Mouse (Mus musculus) layer of hippocampus, postnatal 10 days (tissue): ENCODE results near the gene Tor1aip2. TPM values are rescaled to one million over a fixed set of nuclear protein-coding genes. Genes with fewer than 3 reads are reported as not detected.
A peak's percentile ranks its signal among the peaks of the same experiment; 100 is the strongest.

Experiments used
- DNase-seq, 2 experiments: peaks; one replicate each; pipeline ENCODE4 v3.0.0; 2021; ENCODE audit warnings: low spot score in 2 of 2
- long read RNA-seq: library from polyadenylated mRNA; stranded (forward); transcript quantifications from one replicate; pipeline ENCODE4 v2.0.0, GENCODE M21; 2023
- total RNA-seq, 2 experiments: library from RNA; stranded (reverse); gene quantifications; 2 replicates each; pipeline ENCODE4 v1.2.3; 2021

The Tor1aip2 gene
- total RNA-seq = 10 to 100 TPM; 57.8 to 59.5 TPM
- long read RNA-seq, transcript Tor1aip2-202 (2 exons, 2,529 nt) = major isoform, 8 of 30 reads
- long read RNA-seq, transcript Tor1aip2-203 (3 exons, 2,589 nt) = minor isoform, 5 of 30 reads
- long read RNA-seq, partial matches to known transcripts = 0 of 30 reads
- long read RNA-seq, other reads (novel, unspliced or antisense) = 16 of 30 reads

DNA sequence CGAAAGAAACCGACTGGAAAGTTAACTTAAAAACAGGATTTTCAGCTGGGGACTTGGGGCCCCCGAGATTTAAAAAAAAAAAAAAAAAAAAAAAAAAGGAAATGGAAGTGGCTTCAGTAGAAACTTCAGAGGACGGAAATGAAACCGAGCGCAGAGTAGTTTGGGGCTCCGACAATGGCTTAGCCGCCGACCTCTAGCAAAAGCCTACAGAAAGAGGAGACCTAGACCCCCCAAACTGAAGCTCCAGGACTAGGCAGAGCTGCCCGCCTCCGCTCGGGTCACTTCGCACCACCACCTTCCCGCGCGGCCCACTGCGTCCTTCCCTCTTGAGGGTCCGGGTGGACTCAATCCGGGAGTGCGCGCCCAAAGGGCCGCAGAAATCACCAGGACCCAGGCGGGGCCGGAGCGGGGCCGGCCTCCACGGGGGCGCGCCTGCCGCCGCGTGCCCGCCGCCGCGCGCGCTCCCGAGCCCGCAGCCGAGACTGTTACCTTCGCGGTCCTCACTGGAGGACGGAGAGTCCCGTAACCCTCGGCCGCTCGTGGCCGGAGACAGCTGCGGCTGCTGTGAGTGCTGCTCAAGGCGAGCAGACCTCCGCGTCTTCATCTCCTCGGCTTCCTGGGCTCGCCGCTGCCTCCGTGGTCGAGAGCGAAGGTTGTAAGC lies at the start of gene Tor1aip2:
Gene Tor1aip2, plus strand, starts transcription at position 135 of the 661 bp plus-strand sequence.
- peak in 1 of 2 experiments; percentile 74 for DNase-seq

DNA sequence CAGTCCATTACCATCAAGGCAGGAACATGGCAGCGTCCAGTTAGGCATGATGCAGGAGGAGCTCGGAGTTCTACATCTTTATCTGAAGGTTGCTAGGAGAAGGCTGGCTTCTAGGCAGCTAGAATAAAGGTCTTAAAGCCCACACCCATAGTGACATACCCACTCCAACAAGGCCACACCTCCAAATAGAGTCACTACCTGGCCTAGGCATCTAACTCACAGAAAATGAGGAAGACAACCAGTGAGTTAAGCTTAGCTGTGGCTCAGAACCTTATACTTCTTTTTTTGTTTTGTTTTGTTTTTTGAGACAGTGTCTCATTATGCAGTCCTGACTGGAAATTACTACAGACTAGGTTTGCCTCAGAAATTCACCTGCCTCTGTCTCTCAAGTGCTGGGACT lies 47.6 kb upstream of the Tor1aip2 start:
- DNase-seq = no peak

DNA sequence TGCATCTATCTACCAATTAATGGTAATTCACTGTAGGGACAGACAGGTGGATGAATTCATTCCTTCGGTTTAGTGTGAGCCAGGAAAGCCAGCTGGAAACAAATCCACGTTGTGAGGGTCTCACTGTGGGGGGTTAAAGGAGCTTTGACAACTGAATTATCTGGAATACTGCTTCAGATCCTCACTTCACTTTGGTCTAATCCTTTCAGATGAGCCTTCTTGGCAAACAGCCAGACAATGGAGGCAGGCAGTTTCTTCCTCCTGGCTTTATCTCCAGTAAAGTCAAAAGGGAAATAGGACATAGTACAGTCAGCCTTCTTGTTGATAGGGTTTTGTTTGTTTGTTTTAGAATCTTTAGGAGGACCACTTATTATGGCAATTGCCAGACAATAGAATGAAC lies 45.8 kb upstream of the Tor1aip2 start:
- no peak for DNase-seq

DNA sequence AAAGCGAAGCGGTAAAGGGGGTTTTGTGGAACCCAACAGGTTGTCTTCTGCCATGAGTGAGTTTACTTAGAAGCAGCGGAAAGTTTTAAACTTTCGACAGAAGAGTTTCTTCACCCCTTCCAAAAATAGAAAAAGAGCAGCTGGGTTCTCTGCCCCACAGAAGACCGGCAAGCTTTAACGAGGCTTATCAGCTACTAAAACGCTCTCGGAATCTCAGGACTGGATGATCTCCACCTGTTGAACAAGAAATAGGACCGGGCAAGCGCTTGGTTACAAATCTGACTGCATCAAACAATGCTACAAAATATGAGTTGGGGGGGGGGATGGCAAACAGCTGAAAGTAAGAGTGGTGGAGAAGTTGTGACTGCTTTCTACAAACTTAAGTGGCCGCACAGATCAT lies 44.8 kb upstream of the Tor1aip2 start:
- no peak for DNase-seq

DNA sequence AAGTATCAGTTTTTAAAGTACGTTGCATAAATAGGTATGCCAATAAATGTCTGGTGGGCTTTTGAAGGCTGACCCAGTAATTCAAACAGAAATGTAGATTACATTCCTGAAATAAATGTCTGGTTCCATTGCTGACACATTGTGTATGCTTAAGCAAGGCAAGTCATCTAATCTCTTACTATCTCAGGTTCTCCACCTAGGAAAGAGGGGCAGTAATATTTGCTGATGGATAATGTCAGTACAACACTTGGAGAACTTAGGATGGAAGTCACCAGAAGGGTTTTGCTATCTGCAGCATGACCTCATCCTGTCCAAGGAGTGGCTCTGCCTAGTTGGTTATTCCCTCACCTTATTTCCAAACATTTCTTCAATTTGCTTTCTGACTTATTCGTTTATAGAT lies 40.7 kb upstream of the Tor1aip2 start:
- DNase-seq = no peak

DNA sequence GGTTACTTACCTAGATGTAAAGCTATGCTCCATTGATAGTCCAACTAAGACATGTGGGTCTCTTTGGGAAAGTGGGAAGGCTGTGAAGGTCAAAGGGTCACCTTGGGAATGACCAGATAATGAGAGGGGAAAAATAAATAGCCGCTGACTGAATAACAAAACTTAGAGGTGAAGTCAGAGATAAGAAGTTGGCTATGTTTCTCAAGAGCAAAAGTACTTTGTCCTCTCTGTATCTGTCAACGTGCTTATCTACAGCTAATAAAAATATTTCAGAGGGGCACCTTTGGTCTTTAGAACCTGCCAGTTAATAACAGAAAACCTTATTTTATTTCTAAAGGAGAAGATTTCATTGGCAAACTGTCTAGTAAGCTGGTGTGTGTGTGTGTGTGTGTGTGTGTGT lies 39.6 kb upstream of the Tor1aip2 start:
- no peak for DNase-seq

DNA sequence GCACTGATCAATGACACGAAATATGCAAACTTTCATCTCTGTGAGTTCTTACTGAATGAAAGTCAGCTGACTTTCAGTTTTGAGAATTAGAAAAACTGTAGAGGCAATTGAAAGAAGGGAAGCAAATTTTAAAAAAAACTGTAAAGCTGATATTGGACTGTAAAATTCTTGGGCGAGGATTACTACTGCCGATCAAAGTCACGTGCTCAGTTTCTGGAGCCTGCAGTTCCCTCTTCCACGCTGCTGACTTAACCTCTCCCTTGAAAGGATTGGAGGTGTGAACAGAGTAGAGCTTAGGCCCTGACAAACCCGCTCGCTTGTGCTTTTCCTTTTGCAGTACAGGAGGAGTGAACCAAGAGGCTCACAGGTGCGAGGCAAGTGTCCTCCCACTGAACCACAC lies 32.8 kb upstream of the Tor1aip2 start:
- DNase-seq = no peak

DNA sequence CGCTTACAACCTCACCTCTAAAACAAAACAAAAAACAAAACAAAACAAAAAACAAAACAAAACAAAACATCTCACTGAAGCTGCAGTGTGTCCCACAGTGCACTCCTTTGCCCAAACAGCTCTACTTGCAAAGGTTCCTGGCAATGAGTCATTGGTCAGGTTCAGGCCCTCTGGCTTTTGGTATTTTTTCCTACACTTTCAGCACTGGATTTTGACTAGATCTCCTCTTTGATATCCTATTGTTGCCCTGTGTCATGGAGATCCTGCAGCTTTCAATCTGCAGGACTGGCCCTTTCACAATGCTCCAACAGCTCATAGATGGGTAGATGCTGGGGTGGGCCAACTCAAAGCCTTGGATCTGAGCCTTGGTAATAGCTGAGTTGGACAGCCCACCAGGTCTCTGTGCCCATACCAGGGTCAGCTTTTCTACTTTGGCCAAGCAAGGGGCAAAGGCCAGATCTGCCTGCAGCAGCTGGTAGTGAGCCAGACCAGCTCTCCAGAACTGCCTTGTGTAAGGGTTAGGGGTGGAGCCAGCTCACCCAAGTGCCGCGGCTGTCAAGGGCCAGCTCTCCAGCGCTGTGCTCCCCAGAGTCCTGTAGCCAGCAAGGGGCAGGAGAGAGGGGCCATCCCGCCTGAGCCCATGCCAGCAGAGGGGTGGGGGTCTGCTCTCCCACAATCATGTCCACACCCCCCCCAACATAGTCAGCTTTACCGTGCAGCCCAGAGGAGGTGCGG lies 31.8 kb upstream of the Tor1aip2 start:
- DNase-seq = peak; percentile 6 to 18

DNA sequence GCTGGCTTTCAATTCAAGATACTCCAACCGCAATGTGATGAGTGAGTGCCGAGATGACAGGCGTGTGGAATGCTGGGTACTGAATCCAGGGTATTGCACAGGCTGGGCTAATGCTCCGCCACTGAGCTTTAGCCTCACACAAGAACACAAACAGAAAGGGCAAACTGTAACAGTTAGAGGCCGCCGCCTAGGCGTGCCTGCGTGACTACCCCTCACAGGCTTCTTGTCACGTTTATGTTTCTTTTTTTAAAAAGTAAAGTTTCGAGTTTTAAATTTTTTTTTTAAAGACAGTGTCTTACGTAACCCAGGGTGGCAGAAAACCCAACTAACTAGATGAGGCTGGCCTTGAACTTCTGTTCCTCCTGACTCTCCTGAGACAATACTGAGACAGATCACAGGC lies 29.3 kb upstream of the Tor1aip2 start:
- DNase-seq = no peak

DNA sequence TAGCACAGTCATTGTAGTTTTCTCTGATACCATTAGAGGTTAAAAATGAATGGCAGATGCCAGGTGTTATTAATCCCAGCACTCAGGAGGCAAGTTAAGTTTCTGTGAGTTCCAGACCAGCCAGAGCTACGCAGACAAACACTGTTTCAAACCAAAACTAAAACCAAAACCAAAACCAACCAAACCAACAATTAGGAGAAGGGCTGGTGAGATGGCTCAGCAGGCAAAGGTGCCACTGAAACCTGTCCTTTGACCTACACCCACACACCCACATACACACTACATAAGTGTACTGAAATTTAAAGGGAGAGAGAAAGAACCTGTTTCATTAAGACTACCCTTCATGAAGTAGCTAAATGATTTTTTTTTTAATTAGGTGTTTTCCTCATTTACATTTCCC lies 26.2 kb upstream of the Tor1aip2 start:
- DNase-seq = no peak

DNA sequence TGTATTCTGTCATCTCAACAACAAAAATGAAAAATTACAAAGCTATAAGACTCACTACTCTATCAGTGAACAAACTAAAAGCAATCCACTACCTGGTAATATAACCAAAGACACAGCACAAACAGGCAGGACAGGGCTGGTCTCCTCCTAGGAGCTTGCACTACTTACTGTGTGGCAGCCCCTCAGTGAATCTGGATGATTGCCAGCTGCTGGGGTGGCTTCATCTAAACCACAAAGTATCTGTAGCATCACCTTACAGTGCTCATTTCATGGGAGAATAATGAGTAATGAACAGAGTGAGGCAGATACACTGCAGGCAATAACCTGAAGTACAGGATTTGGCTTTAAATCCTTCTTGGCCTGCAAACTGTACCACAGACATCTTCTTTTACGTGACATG lies 15.4 kb upstream of the Tor1aip2 start:
- DNase-seq = no peak

DNA sequence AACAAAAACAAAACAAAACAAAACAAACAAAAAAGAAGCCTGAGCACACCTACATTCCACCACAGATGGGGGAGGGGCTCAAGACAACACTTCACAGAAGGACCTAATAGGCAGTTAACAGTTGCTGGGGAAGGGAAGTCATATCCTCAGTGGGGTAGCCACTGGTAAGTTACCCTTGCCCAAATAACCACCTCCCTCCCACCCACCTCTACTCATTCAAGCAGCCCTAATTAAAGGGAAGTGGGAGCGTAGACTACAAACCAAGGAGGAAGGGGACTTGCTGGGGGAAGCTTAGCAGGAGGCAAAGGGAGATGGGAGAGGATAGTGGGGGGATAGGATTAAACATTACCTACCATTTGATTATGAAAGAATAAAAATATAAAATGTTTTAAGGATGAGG lies 14.8 kb upstream of the Tor1aip2 start:
- no peak for DNase-seq

DNA sequence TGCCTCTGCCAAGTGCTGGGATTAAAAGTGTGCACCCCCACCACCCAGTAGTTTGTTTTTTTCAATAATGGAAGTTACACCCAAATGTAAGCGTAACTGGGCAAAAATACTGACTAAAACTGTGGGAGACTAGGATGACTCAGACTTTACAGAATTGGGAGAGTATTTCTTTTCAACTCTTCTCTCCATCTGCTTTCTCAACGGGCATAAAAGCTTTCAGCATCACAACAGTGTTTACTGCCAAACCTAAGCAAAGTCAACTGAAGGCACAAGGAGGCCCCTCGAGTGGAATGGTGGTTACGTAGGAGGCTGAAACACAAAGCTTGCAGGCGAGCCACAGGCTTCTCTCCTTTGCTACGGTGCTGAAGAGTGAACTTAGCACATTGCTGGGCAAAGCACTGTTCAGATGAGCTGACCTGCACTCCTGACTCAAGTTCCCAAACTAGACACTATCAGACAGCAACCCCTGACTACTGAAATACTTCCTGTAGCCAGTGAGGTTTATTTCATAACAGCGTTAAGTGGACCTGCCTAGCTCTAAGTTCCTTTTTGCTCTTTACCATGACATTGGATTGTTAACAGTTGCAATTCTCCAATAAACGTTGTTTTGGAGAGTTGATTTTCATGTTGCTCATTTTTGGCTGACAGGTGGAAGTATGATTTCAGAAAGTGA lies 10.2 kb upstream of the Tor1aip2 start:
- no peak for DNase-seq

DNA sequence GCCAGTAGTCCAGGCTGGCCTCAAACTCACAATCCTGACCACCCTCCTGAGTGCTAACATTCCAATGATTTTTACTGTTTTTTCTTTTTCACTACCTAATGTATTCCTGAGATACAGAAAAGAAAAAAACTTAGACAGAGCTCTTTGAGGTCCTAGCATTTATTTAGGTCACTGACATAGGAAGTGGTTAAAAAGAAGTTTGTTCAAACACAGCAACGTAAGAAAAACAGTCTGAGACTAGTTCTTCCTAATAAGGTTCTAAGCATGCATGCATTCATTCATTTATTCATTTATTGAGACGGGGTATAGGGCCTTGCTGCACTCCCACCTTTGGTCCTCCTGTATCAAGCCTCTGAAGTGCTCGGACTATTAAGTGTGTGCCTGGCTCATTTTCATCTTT lies 7.4 kb upstream of the Tor1aip2 start:
- no peak for DNase-seq

DNA sequence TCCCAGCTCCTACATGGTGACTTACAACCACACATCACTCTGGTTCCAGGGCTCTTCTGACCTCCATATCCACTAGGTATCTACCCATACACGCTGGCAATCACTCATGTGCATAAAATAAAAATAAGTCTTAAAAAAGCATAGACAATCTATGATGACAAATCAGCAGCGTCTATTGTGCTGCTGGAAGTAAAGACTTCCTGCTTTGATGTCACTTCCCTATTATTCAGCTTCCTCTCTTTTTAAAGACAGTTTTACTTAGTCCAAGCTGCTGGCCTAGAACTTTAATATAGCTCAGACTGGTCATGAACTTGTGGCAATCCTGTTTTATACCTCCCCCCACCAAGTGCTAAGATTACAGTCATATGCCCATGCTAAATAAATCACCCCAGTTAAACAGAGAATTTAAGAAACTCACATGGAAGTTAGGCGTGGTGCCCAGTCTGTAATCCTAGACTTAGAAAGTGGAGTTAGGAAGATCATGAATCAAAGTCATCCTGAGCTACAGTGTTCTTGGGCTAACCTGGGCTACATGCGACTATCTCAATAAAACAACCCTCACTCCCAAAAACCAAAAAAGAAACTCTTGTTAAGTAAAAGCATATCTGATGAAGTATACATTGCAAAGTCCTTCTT lies 6.7 kb upstream of the Tor1aip2 start:
- DNase-seq = no peak

DNA sequence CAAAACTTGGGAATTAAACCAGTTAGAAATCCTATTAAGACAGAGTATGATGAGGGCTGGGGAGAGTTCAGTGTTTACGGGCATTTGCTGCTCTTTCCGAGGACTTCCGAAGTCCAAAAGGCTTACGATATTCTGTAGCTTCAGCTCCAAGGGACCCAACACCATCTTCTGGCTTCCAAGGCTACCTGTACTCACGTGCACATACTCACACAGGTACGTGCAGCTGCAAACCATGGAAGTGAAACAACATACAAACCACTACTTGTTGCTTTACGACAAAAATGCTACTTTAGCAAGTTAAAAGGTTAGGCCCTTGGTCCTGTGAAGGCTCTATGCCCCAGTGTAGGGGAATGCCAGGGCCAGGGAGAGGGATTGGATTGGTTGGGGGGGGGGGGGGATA lies 1.3 kb upstream of the Tor1aip2 start:
- no peak for DNase-seq

DNA sequence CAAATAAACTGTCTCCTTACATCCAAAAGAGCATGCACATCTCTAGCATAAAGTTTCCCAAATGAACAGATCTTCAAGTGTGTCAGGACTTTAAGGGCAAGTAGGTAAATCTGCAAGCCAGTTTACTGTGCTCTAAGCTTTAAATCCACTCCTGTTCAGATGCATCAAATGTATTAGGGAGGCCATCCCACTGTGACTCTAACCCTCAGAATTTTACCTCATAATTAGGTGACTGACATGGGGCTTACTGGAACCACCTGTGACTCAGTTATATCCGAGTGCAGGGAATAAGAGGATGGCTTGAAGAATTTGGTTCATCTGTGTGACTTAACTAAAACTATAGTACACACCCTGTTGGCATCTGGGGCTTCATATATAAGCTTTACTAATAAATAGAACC lies 542 bp upstream of the Tor1aip2 start:
- DNase-seq = no peak

DNA sequence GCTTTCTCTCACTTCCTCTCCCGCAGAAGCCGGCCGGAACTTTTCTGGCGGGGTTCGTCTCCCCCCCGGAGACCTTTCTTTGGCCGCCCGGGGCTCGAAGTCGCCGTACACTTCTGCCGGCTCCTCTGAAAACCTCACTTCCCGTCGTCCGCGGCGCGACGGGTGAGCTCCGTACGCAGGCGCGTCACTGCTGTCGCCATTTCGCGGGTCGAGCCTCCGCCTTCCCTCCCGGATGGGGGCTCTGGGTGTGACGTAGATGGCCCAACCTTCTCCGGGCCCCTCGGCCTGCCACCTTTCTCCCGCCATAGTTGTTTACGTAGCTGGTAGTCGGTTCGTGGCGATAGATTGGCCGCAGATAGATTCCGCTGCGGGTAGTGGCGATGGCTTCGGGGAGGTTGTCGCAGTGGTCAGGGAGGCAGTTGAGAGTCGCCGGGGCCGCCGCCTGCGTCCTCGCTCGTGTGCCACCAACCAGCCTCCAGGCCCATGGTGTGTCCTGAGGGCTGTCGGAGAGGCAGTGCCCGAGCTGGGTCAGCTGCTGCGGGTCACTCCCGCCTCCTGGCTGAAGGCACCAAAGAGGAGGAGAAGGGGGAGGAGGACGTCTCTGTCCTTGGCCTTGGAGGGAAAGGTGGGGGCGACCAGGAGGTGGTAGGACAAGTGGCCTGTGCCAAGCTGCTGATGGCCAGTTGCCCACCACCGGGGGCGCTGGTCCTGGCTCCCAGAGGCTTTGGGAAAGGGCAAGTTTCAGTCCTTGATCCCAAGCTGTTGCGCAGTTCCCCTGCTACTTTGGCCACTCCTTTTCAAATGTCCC lies 931 bp downstream of the Tor1aip2 start, which contains the start of gene Tor1aip1:
Gene Tor1aip1, minus strand, starts transcription at position 551 of the 808 bp plus-strand sequence.
- peak; percentile 97 to 98 for DNase-seq

DNA sequence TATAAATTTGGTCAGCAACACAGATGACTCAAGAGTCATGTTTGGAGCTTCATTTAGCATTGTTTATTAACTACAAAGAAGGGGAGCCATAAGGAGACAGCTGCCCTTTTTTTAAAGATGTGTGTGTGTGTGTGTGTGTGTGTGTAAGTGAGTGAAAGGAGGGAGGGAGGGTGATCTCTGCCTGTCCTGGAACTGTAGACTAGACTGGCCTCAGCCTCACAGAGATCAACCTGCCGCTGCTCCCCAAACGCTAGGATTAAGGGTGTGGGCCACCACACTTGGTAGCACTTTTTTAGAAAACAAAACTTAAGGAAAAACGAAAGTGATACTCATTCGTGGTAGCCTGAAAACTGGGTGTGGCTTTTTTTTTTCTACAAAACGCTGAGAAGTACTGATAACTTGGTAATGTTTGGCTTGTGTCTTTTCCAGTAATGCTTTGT lies 2.0 kb downstream of the Tor1aip2 start:
- no peak for DNase-seq

DNA sequence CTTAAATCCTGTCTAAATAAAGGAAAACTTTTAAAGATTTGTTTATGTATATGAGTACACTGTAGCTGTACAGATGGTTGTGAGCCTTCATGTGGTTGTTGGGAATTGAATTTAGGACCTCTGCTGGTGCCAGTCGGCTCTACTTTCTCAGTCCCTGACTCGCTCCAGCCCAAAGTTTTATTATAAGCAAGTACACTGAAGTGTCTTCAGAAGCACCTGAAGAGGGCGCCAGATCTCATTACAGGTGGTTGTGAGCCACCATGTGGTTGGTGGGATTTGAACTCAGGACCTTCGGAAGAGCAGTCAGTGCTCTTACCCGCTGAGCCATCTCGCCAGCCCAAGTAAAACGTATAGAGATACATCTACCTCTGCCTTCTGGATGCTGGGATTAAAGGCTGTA lies 4.8 kb downstream of the Tor1aip2 start:
- peak in 1 of 2 experiments; percentile 9 for DNase-seq
